Mouse (Mus musculus) neural tube, embryonic 15.5 days (tissue): ENCODE data around the gene Anapc15. TPM values are rescaled to one million over a fixed set of nuclear protein-coding genes. Genes with fewer than 3 reads are reported as not detected.
A peak's percentile ranks its signal among the peaks of the same experiment; 100 is the strongest.

Experiments used
- ATAC-seq: fragments of 200-750 bp; cut with Nextera tagmentation; 2 replicates; pipeline ENCODE4 v1.8.0; 2017; ENCODE audit warnings: mild to moderate bottlenecking, moderate TSS enrichment, moderate library complexity; ENCODE audit not compliant: low FRiP score
- H3K27ac ChIP-seq: fragments of 300-500 bp; sonication (generic); replicated peaks from 2 replicates; pipeline ENCODE4 v1.5.1; 2015; ENCODE audit warnings: mild to moderate bottlenecking, inconsistent platforms
- H3K27me3 ChIP-seq: fragments of 300-500 bp; sonication (generic); replicated peaks from 2 replicates; pipeline ENCODE4 v1.6.1; 2015; ENCODE audit warnings: inconsistent platforms
- H3K36me3 ChIP-seq: fragments of 300-500 bp; sonication (generic); 2 replicates; pipeline ENCODE4 v1.6.1; 2015; ENCODE audit warnings: inconsistent platforms
- H3K4me1 ChIP-seq: fragments of 300-500 bp; sonication (generic); 2 replicates; pipeline ENCODE4 v1.6.1; 2015; ENCODE audit warnings: inconsistent platforms
- H3K4me2 ChIP-seq: fragments of 300-500 bp; sonication (generic); 2 replicates; pipeline ENCODE4 v1.6.1; 2015; ENCODE audit warnings: inconsistent platforms, mild to moderate bottlenecking, moderate library complexity
- H3K4me3 ChIP-seq: fragments of 300-500 bp; sonication (generic); replicated peaks from 2 replicates; pipeline ENCODE4 v1.5.1; 2015; ENCODE audit warnings: mild to moderate bottlenecking, inconsistent platforms
- H3K9ac ChIP-seq: fragments of 300-500 bp; sonication (generic); replicated peaks from 2 replicates; pipeline ENCODE4 v1.6.1; 2015; ENCODE audit warnings: mild to moderate bottlenecking, inconsistent platforms
- H3K9me3 ChIP-seq: fragments of 300-500 bp; sonication (generic); replicated peaks from 2 replicates; pipeline ENCODE4 v1.6.1; 2016; ENCODE audit warnings: inconsistent platforms
- WGBS: fragments of 180-500 bp; shearing (Covaris S2); methylation state at CpG from one replicate; pipeline ENCODE4 v1.1.7; 2015; ENCODE audit warnings: mixed read lengths; 5-methylcytosine and 5-hydroxymethylcytosine counted together
- polyA plus RNA-seq: library from polyadenylated mRNA; unstranded; fragments of >200 nt; fragmentation: Nextera tagmentation; extraction: Ambion mirVana; gene quantifications from 2 replicates; pipeline ENCODE4 v1.2.1, GENCODE M21; 2015

The Anapc15 gene
- 73.6 and 74.3 TPM in 2 replicates for polyA plus RNA-seq

GRCm38 (mm10) chr7:101863415-101863814 is at the start of gene Anapc15:
TSS of gene Anapc15 (plus strand) at chr7:101863715.
- Histone ChIP-seq H3K4me3 (no peak within 1 kb of the TSS), H3K4me1 (no peaks in the 10 kb centered on the region), H3K9me3 (no peaks in the 10 kb centered on the region), H3K36me3 (no peaks in the 10 kb centered on the region), H3K9ac (no peak within 1 kb of the TSS), H3K27ac (no peak within 1 kb of the TSS), H3K4me2 (no peak within 1 kb of the TSS), H3K27me3 (no peaks in the 10 kb centered on the region)
- 83% methylated on average over 3 of the region's 3 CpGs for WGBS
- no peak for ATAC-seq

- under 1% methylated on average over 39 of the region's 45 CpGs for WGBS
- no peak within 1 kb of the TSS for H3K9ac ChIP-seq
- peak within 1 kb of the TSS; percentile 53 for H3K4me2 ChIP-seq
- peaks cover 68% of the 10 kb centered on the region for H3K27me3 ChIP-seq
- peaks cover 31% of the 10 kb centered on the region for H3K4me1 ChIP-seq
- H3K36me3 ChIP-seq: no peaks in the 10 kb centered on the region
- H3K27ac ChIP-seq: no peak within 1 kb of the TSS
- no peaks in the 10 kb centered on the region for H3K9me3 ChIP-seq
- ATAC-seq: no peak
- H3K4me3 ChIP-seq: peak within 1 kb of the TSS; percentile 31
Observed at GRCm38 (mm10) chr7:101817861-101818401, 45.6 kb upstream of the Anapc15 start, which contains the start of gene Phox2a. TSS of gene Phox2a (plus strand) at chr7:101818313.

GRCm38 (mm10) chr7:101820295-101821030 is 43.1 kb upstream of the Anapc15 start:
- Histone ChIP-seq H3K4me3 (peak overlapping the region; percentile 33), H3K9ac (0 out of 2 replicates have a peak overlapping the region, but pooled peaks have one; percentile 5), H3K27me3 (peaks cover 83% of the 10 kb centered on the region), H3K36me3 (no peaks in the 10 kb centered on the region), H3K4me1 (peaks cover 40% of the 10 kb centered on the region), H3K27ac (no peak overlapping the region), H3K4me2 (peak overlapping the region; percentile 75), H3K9me3 (no peaks in the 10 kb centered on the region)
- ATAC-seq: no peak
- 2% methylated on average over 35 of the region's 35 CpGs for WGBS

- WGBS: under 1% methylated on average over 65 of the region's 71 CpGs
- peak overlapping the region; percentile 75 for H3K4me2 ChIP-seq
Observed at GRCm38 (mm10) chr7:101821571-101822501, 41.7 kb upstream of the Anapc15 start.

GRCm38 (mm10) chr7:101822836-101823757 is 40.4 kb upstream of the Anapc15 start:
- Histone ChIP-seq H3K9ac (no peak overlapping the region), H3K27me3 (peaks cover 63% of the 10 kb centered on the region), H3K36me3 (0 out of 2 replicates have a peak, but pooled peaks cover 3% of the 10 kb centered on the region), H3K9me3 (no peaks in the 10 kb centered on the region), H3K27ac (no peak overlapping the region), H3K4me3 (no peak overlapping the region), H3K4me2 (peak overlapping the region; percentile 23; the same call in 1 of the 2 replicates), H3K4me1 (peaks cover 34% of the 10 kb centered on the region)
- 24% methylated on average over 31 of the region's 32 CpGs for WGBS
- ATAC-seq: peak; percentile 28; the same call in 1 of the 2 replicates

More at GRCm38 (mm10) chr7:101821571-101822501, 41.7 kb upstream of the Anapc15 start:
- peak; percentile 46; the same call in 1 of the 2 replicates for ATAC-seq
- Histone ChIP-seq H3K9ac (peak overlapping the region; percentile 31), H3K4me3 (peak overlapping the region; percentile 38), H3K9me3 (no peaks in the 10 kb centered on the region), H3K27ac (no peak overlapping the region), H3K4me1 (peaks cover 40% of the 10 kb centered on the region), H3K27me3 (peaks cover 75% of the 10 kb centered on the region), H3K36me3 (no peaks in the 10 kb centered on the region)

- no peak for ATAC-seq
- Histone ChIP-seq H3K4me2 (no peak overlapping the region), H3K4me3 (no peak overlapping the region), H3K9ac (no peak overlapping the region), H3K36me3 (0 out of 2 replicates have a peak, but pooled peaks cover 5% of the 10 kb centered on the region), H3K9me3 (no peaks in the 10 kb centered on the region), H3K4me1 (peaks cover 29% of the 10 kb centered on the region), H3K27me3 (peaks cover 54% of the 10 kb centered on the region), H3K27ac (no peak overlapping the region)
- 82% methylated on average over 18 of the region's 18 CpGs for WGBS
Observed at GRCm38 (mm10) chr7:101823758-101824630, 39.5 kb upstream of the Anapc15 start.

GRCm38 (mm10) chr7:101830373-101830772 is 33.1 kb upstream of the Anapc15 start:
- peaks cover 15% of the 10 kb centered on the region for H3K4me1 ChIP-seq
- no peak overlapping the region for H3K4me3 ChIP-seq
- H3K9ac ChIP-seq: no peak overlapping the region
- H3K27ac ChIP-seq: no peak overlapping the region
- ATAC-seq: no peak
- 0 out of 2 replicates have a peak, but pooled peaks cover 4% of the 10 kb centered on the region for H3K27me3 ChIP-seq
- peaks cover 22% of the 10 kb centered on the region; the same call in 1 of the 2 replicates for H3K36me3 ChIP-seq
- no peak overlapping the region for H3K4me2 ChIP-seq
- no peaks in the 10 kb centered on the region for H3K9me3 ChIP-seq
- 96% methylated on average over 3 of the region's 3 CpGs for WGBS

GRCm38 (mm10) chr7:101831437-101831836 is 32.1 kb upstream of the Anapc15 start:
- no peak for ATAC-seq
- Histone ChIP-seq H3K27ac (no peak overlapping the region), H3K4me1 (peaks cover 21% of the 10 kb centered on the region), H3K27me3 (peaks cover 7% of the 10 kb centered on the region; the same call in 1 of the 2 replicates), H3K4me3 (no peak overlapping the region), H3K4me2 (no peak overlapping the region), H3K9ac (no peak overlapping the region), H3K36me3 (peaks cover 22% of the 10 kb centered on the region; the same call in 1 of the 2 replicates), H3K9me3 (no peaks in the 10 kb centered on the region)
- WGBS: 96% methylated on average over 8 of the region's 8 CpGs

- Histone ChIP-seq H3K27me3 (peaks cover 7% of the 10 kb centered on the region; the same call in 1 of the 2 replicates), H3K4me2 (no peak overlapping the region), H3K9me3 (no peaks in the 10 kb centered on the region), H3K9ac (no peak overlapping the region), H3K36me3 (peaks cover 22% of the 10 kb centered on the region; the same call in 1 of the 2 replicates), H3K27ac (no peak overlapping the region), H3K4me3 (no peak overlapping the region), H3K4me1 (peaks cover 31% of the 10 kb centered on the region)
- WGBS: 91% methylated on average over 4 of the region's 4 CpGs
- no peak for ATAC-seq
Observed at GRCm38 (mm10) chr7:101832372-101832771, 31.1 kb upstream of the Anapc15 start.

- H3K36me3 ChIP-seq: peaks cover 17% of the 10 kb centered on the region; the same call in 1 of the 2 replicates
- no peak overlapping the region for H3K27ac ChIP-seq
- H3K9ac ChIP-seq: no peak overlapping the region
- H3K27me3 ChIP-seq: peaks cover 7% of the 10 kb centered on the region; the same call in 1 of the 2 replicates
- H3K9me3 ChIP-seq: no peaks in the 10 kb centered on the region
- H3K4me2 ChIP-seq: no peak overlapping the region
- WGBS: 83% methylated on average over 5 of the region's 5 CpGs
- ATAC-seq: no peak
- H3K4me1 ChIP-seq: peaks cover 40% of the 10 kb centered on the region
- H3K4me3 ChIP-seq: no peak overlapping the region
Observed at GRCm38 (mm10) chr7:101833352-101833751, 30.2 kb upstream of the Anapc15 start.
